Mouse (Mus musculus): ENCODE measurements around the gene Krtcap3. TPM values are rescaled to one million over a fixed set of nuclear protein-coding genes. Genes with fewer than 3 reads are reported as not detected.

The Krtcap3 gene
- polyA plus RNA-seq, 1 experiment from 2014 or later: 2.4 TPM

- ATAC-seq (replicated peaks): no peak; the same call in 1 of the 2 replicates
- H3K4me2 ChIP-seq (replicated peaks): peak overlapping the region; percentile 80
- H3K36me3 ChIP-seq: peaks cover 14% of the 10 kb centered on the region
- H3K9me3 ChIP-seq: no peaks in the 10 kb centered on the region
- WGBS: 4% methylated on average over 9 of the region's 9 CpGs
- peaks cover 34% of the 10 kb centered on the region for H3K4me1 ChIP-seq
- H3K27ac ChIP-seq (replicated peaks): peak overlapping the region; percentile 88
- H3K4me3 ChIP-seq: peak overlapping the region; percentile 60
- peak overlapping the region; percentile 52 for H3K9ac ChIP-seq (replicated peaks)
- H3K27me3 ChIP-seq: no peaks in the 10 kb centered on the region
Observed at GRCm38 (mm10) chr5:31291361-31291688, 39.8 kb downstream of the Krtcap3 start.

GRCm38 (mm10) chr5:31294964-31295605, 43.6 kb downstream of the Krtcap3 start:
- WGBS: 6% methylated on average over 29 of the region's 29 CpGs
- peak; percentile 28 for ATAC-seq (replicated peaks)
- Histone ChIP-seq H3K4me2 (replicated peaks) (peak overlapping the region; percentile 83), H3K4me3 (peak overlapping the region; percentile 64), H3K36me3 (peaks cover 6% of the 10 kb centered on the region; the same call in 1 of the 2 replicates), H3K27ac (replicated peaks) (peak overlapping the region; percentile 78), H3K27me3 (no peaks in the 10 kb centered on the region), H3K9me3 (no peaks in the 10 kb centered on the region), H3K9ac (replicated peaks) (peak overlapping the region; percentile 86), H3K4me1 (peaks cover 31% of the 10 kb centered on the region)

GRCm38 (mm10) chr5:31295606-31296141, 44.2 kb downstream of the Krtcap3 start, which contains the start of gene Fndc4:
Gene Fndc4, minus strand, starts transcription at chr5:31296080.
- Histone ChIP-seq H3K9me3 (no peaks in the 10 kb centered on the region), H3K36me3 (peaks cover 6% of the 10 kb centered on the region; the same call in 1 of the 2 replicates), H3K27me3 (no peaks in the 10 kb centered on the region), H3K4me3 (peak within 1 kb of the TSS; percentile 64), H3K4me2 (replicated peaks) (peak within 1 kb of the TSS; percentile 83), H3K9ac (replicated peaks) (peak within 1 kb of the TSS; percentile 86), H3K4me1 (peaks cover 26% of the 10 kb centered on the region), H3K27ac (replicated peaks) (peak within 1 kb of the TSS; percentile 78)
- peak; percentile 85 for ATAC-seq (replicated peaks)
- under 1% methylated on average over 44 of the region's 46 CpGs for WGBS

- peak within 1 kb of the TSS; percentile 86; the same call in 1 of the 2 replicates for H3K9ac ChIP-seq (replicated peaks)
- peaks cover 6% of the 10 kb centered on the region; the same call in 1 of the 2 replicates for H3K36me3 ChIP-seq
- peaks cover 18% of the 10 kb centered on the region for H3K4me1 ChIP-seq
- WGBS: 84% methylated on average over 13 of the region's 13 CpGs
- no peaks in the 10 kb centered on the region for H3K27me3 ChIP-seq
- H3K4me3 ChIP-seq: peak within 1 kb of the TSS; percentile 64
- H3K4me2 ChIP-seq (replicated peaks): peak within 1 kb of the TSS; percentile 83
- H3K9me3 ChIP-seq: no peaks in the 10 kb centered on the region
- ATAC-seq (replicated peaks): no peak
- H3K27ac ChIP-seq (replicated peaks): peak within 1 kb of the TSS; percentile 78; the same call in 1 of the 2 replicates
Observed at GRCm38 (mm10) chr5:31297047-31297757, 45.7 kb downstream of the Krtcap3 start, which contains the start of gene Gckr. Gene Gckr, plus strand, starts transcription at chr5:31297443.

GRCm38 (mm10) chr5:31297981-31298380, 46.5 kb downstream of the Krtcap3 start:
- H3K36me3 ChIP-seq: 0 out of 2 replicates have a peak, but pooled peaks cover 6% of the 10 kb centered on the region
- peaks cover 15% of the 10 kb centered on the region for H3K4me1 ChIP-seq
- no peak overlapping the region for H3K4me2 ChIP-seq (replicated peaks)
- no peak overlapping the region for H3K9ac ChIP-seq (replicated peaks)
- H3K27ac ChIP-seq (replicated peaks): no peak overlapping the region
- no peak for ATAC-seq (replicated peaks)
- WGBS: 83% methylated on average over 3 of the region's 3 CpGs
- no peak overlapping the region for H3K4me3 ChIP-seq
- H3K27me3 ChIP-seq: no peaks in the 10 kb centered on the region
- no peaks in the 10 kb centered on the region for H3K9me3 ChIP-seq

GRCm38 (mm10) chr5:31298486-31298885, 47.0 kb downstream of the Krtcap3 start:
- no peak for ATAC-seq (replicated peaks)
- Histone ChIP-seq H3K27ac (replicated peaks) (no peak overlapping the region), H3K9ac (replicated peaks) (no peak overlapping the region), H3K27me3 (no peaks in the 10 kb centered on the region), H3K4me2 (replicated peaks) (no peak overlapping the region), H3K9me3 (no peaks in the 10 kb centered on the region), H3K4me3 (no peak overlapping the region), H3K4me1 (peaks cover 15% of the 10 kb centered on the region), H3K36me3 (0 out of 2 replicates have a peak, but pooled peaks cover under 1% of the 10 kb centered on the region)
- WGBS: 78% methylated on average over 2 of the region's 2 CpGs

GRCm38 (mm10) chr5:31301866-31302265, 50.4 kb downstream of the Krtcap3 start:
- Histone ChIP-seq H3K27ac (replicated peaks) (no peak overlapping the region), H3K27me3 (no peaks in the 10 kb centered on the region), H3K4me2 (replicated peaks) (no peak overlapping the region), H3K9ac (replicated peaks) (no peak overlapping the region), H3K4me3 (no peak overlapping the region), H3K4me1 (no peaks in the 10 kb centered on the region), H3K36me3 (no peaks in the 10 kb centered on the region), H3K9me3 (no peaks in the 10 kb centered on the region)
- 76% methylated on average over 8 of the region's 8 CpGs for WGBS
- no peak for ATAC-seq (replicated peaks)

Other genes with a start within 250 kb of the Krtcap3 start
- 144 and 153 TPM in 2 replicates for gene Atraid, start 203.4 kb upstream of the Krtcap3 start, polyA plus RNA-seq (2015; fragmentation: Nextera tagmentation; extraction: Ambion mirVana)
- gene Slc5a6, start 202.8 kb upstream of the Krtcap3 start, polyA plus RNA-seq (2015; fragmentation: Nextera tagmentation; extraction: Ambion mirVana): 13.6 and 16.0 TPM in 2 replicates
- 17.6 and 19.8 TPM in 2 replicates for gene Cad, start 196.9 kb upstream of the Krtcap3 start, polyA plus RNA-seq (2015; fragmentation: Nextera tagmentation; extraction: Ambion mirVana)
- gene Dnajc5g, start 145.4 kb upstream of the Krtcap3 start, polyA plus RNA-seq (2015; fragmentation: Nextera tagmentation; extraction: Ambion mirVana): not detected in 2 replicates
- 1.5 and 2.2 TPM in 2 replicates for gene Slc30a3, start 143.5 kb upstream of the Krtcap3 start, polyA plus RNA-seq (2015; fragmentation: Nextera tagmentation; extraction: Ambion mirVana)
- not detected in 2 replicates for gene Trim54, start 135.0 kb upstream of the Krtcap3 start, polyA plus RNA-seq (2015; fragmentation: Nextera tagmentation; extraction: Ambion mirVana)
- gene Ucn, start 112.9 kb upstream of the Krtcap3 start, polyA plus RNA-seq (2015; fragmentation: Nextera tagmentation; extraction: Ambion mirVana): not detected in 2 replicates
- gene Mpv17, start 97.4 kb upstream of the Krtcap3 start, polyA plus RNA-seq (2015; fragmentation: Nextera tagmentation; extraction: Ambion mirVana): 54.6 and 54.8 TPM in 2 replicates
- 1.2 and 1.8 TPM in 2 replicates for gene Gm29609, start 71.8 kb upstream of the Krtcap3 start, polyA plus RNA-seq (2015; fragmentation: Nextera tagmentation; extraction: Ambion mirVana)
- 69.5 and 75.4 TPM in 2 replicates for gene Gtf3c2, start 71.5 kb upstream of the Krtcap3 start, polyA plus RNA-seq (2015; fragmentation: Nextera tagmentation; extraction: Ambion mirVana)
- gene Snx17, start 58.5 kb upstream of the Krtcap3 start, polyA plus RNA-seq (2015; fragmentation: Nextera tagmentation; extraction: Ambion mirVana): 138 and 143 TPM in 2 replicates
- gene Eif2b4, start 58.3 kb upstream of the Krtcap3 start, polyA plus RNA-seq (2015; fragmentation: Nextera tagmentation; extraction: Ambion mirVana): 78.8 and 87.0 TPM in 2 replicates
- gene Zfp513, start 49.4 kb upstream of the Krtcap3 start, polyA plus RNA-seq (2015; fragmentation: Nextera tagmentation; extraction: Ambion mirVana): 16.3 and 17.7 TPM in 2 replicates
- gene Ppm1g, start 31.0 kb upstream of the Krtcap3 start, polyA plus RNA-seq (2015; fragmentation: Nextera tagmentation; extraction: Ambion mirVana): 170 TPM in 2 replicates
- 156 and 157 TPM in 2 replicates for gene Nrbp1, start 10.8 kb upstream of the Krtcap3 start, polyA plus RNA-seq (2015; fragmentation: Nextera tagmentation; extraction: Ambion mirVana)
- gene Gm9970, start 10.5 kb upstream of the Krtcap3 start, polyA plus RNA-seq (2015; fragmentation: Nextera tagmentation; extraction: Ambion mirVana): 0.34 TPM in 1 of 2 replicates, not detected in the other
- gene Ift172, start 39.4 kb downstream of the Krtcap3 start, polyA plus RNA-seq (2015; fragmentation: Nextera tagmentation; extraction: Ambion mirVana): 36.0 and 38.0 TPM in 2 replicates
- gene Fndc4, start 44.4 kb downstream of the Krtcap3 start, polyA plus RNA-seq (2015; fragmentation: Nextera tagmentation; extraction: Ambion mirVana): 89.2 and 90.3 TPM in 2 replicates
- 0.27 and 0.45 TPM in 2 replicates for gene Gckr, start 45.8 kb downstream of the Krtcap3 start, polyA plus RNA-seq (2015; fragmentation: Nextera tagmentation; extraction: Ambion mirVana)
- gene Zfp512, start 200.7 kb downstream of the Krtcap3 start, polyA plus RNA-seq (2015; fragmentation: Nextera tagmentation; extraction: Ambion mirVana): 116 and 122 TPM in 2 replicates
- not detected in 2 replicates for gene 4930548H24Rik, start 234.0 kb downstream of the Krtcap3 start, polyA plus RNA-seq (2015; fragmentation: Nextera tagmentation; extraction: Ambion mirVana)
- 82.0 TPM in 2 replicates for gene Gpn1, start 243.1 kb downstream of the Krtcap3 start, polyA plus RNA-seq (2015; fragmentation: Nextera tagmentation; extraction: Ambion mirVana)

All from forebrain, embryonic 15.5 days (tissue).